Mouse (Mus musculus): ENCODE data around the gene Kcnab3. TPM values are rescaled to one million over a fixed set of nuclear protein-coding genes. Genes with fewer than 3 reads are reported as not detected.

Gene Kcnab3
- polyA plus RNA-seq, 1 experiment: 3.2 TPM

DNA sequence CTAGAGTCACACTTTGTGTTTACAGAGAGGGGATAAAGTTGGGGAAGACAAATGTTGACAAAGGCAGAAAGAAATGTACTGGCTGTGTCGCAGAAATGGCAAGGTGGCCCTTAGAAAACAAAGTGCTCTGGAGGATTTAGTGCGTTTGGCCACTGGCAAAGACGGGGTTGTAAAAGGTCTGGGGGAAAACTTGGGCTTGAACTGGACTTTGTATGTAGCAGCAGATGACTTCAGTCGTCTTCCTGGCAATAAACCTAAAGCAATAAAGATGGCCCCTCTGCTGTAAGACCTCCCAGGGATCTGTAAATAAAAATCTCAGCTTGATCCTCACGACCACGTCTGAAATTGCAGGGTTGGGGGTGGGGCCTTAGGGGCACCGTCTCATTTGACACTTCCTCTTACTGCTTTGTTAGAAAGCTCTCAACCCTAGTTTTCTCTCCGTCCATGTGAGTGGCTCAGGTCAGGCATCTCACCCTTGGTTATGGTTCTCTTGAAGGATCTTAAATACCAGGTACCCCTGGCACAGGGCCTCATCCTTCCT, 6.7 kb downstream of the Kcnab3 start:
- Histone ChIP-seq H3ac (ENCODE audit: control insufficient read depth, insufficient read length, low read depth) (no peak overlapping the region), H3K4me3 (ENCODE audit: insufficient read depth, poor library complexity, severe bottlenecking) (no peak overlapping the region), H3K36me3 (ENCODE audit: control insufficient read depth, insufficient read depth) (no peaks in the 10 kb centered on the region), H3K79me3 (ENCODE audit: low read depth) (no peaks in the 10 kb centered on the region), H3K79me2 (ENCODE audit: control insufficient read depth, insufficient read depth) (no peaks in the 10 kb centered on the region), H3K27me3 (ENCODE audit: control insufficient read depth, insufficient read depth, insufficient read length) (no peaks in the 10 kb centered on the region)
- TF ChIP-seq MAX (IDR thresholded peaks at IDR 0.05) (no peak), CTCF (IDR thresholded peaks at IDR 0.05; ENCODE audit: control insufficient read depth, insufficient read depth, insufficient read length) (no peak), CEBPB (IDR thresholded peaks at IDR 0.05; ENCODE audit: low read depth) (no peak), FOSL1 (IDR thresholded peaks at IDR 0.05; ENCODE audit: insufficient read depth, low read length, poor library complexity, severe bottlenecking) (no peak), USF1 (IDR thresholded peaks at IDR 0.05; ENCODE audit: low read depth) (no peak), MYOD1 (IDR thresholded peaks at IDR 0.05; ENCODE audit: control insufficient read depth, insufficient read length, low read depth) (no peak), MYOG (IDR thresholded peaks at IDR 0.05; ENCODE audit: control insufficient read depth, extremely low read depth, insufficient read length) (no peak)

DNA sequence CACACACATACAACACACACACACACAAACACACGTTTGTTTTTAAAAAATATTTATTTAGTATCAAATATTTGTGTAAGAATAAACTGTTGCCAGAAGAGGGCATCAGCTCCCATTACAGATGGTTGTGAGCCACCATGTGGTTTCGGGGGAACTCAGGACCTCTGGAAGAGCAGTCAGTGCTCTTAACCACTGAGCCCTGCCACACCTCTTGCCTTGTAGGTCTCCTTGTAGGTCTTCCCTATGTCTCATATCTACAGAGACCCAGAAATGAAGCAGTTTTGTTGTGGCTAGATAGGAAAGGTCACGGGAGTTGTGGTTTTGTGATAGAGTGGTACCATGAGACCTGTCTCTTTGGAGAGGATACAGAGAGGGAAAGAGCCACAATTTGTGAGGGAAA, 7.9 kb downstream of the Kcnab3 start:
- no peaks in the 10 kb centered on the region for H3K79me3 ChIP-seq (ENCODE audit: low read depth)

DNA sequence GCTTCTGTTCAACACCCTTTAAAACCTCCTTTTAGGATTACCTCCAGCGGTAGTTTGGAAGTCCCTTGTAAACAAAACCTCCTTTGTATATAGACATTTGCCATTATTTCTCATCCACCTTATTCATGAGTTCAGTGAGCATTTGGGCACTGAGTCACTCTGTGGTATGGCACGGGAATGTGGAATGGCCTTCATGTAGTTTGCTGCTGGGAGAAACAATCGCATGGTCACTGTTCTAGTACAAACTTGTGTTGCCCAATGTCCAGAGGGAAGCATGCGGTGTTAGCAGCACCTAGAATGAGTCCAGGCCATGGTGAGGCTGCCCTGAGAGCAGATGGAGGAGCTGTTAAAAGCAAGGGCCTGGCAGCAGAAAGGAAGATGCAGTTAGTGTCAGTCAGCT, 8.7 kb downstream of the Kcnab3 start:
- H3K36me3 ChIP-seq (ENCODE audit: control insufficient read depth, insufficient read depth): no peaks in the 10 kb centered on the region
- no peaks in the 10 kb centered on the region for H3K79me2 ChIP-seq (ENCODE audit: control insufficient read depth, insufficient read depth)
- no peak overlapping the region for H3ac ChIP-seq (ENCODE audit: control insufficient read depth, insufficient read length, low read depth)
- H3K79me3 ChIP-seq (ENCODE audit: low read depth): no peaks in the 10 kb centered on the region
- no peaks in the 10 kb centered on the region for H3K27me3 ChIP-seq (ENCODE audit: control insufficient read depth, insufficient read depth, insufficient read length)
- no peak overlapping the region for H3K4me3 ChIP-seq (ENCODE audit: insufficient read depth, poor library complexity, severe bottlenecking)
- no peak for TF ChIP-seq MYOG (IDR thresholded peaks at IDR 0.05; ENCODE audit: control insufficient read depth, extremely low read depth, insufficient read length)
- no peak for TF ChIP-seq MYOD1 (IDR thresholded peaks at IDR 0.05; ENCODE audit: control insufficient read depth, insufficient read length, low read depth)
- peak; percentile 68 for TF ChIP-seq FOSL1 (IDR thresholded peaks at IDR 0.05; ENCODE audit: insufficient read depth, low read length, poor library complexity, severe bottlenecking)
- peak; percentile 93 for TF ChIP-seq MAX (IDR thresholded peaks at IDR 0.05)
- no peak for TF ChIP-seq CTCF (IDR thresholded peaks at IDR 0.05; ENCODE audit: control insufficient read depth, insufficient read depth, insufficient read length)
- peak; percentile 87 for TF ChIP-seq CEBPB (IDR thresholded peaks at IDR 0.05; ENCODE audit: low read depth)
- TF ChIP-seq USF1 (IDR thresholded peaks at IDR 0.05; ENCODE audit: low read depth): no peak

More for the DNA sequence above, 7.9 kb downstream of the Kcnab3 start:
- Histone ChIP-seq H3ac (ENCODE audit: control insufficient read depth, insufficient read length, low read depth) (no peak overlapping the region), H3K4me3 (ENCODE audit: insufficient read depth, poor library complexity, severe bottlenecking) (no peak overlapping the region), H3K79me2 (ENCODE audit: control insufficient read depth, insufficient read depth) (no peaks in the 10 kb centered on the region), H3K27me3 (ENCODE audit: control insufficient read depth, insufficient read depth, insufficient read length) (no peaks in the 10 kb centered on the region), H3K36me3 (ENCODE audit: control insufficient read depth, insufficient read depth) (no peaks in the 10 kb centered on the region)
- TF ChIP-seq MYOD1 (IDR thresholded peaks at IDR 0.05; ENCODE audit: control insufficient read depth, insufficient read length, low read depth): no peak
- peak; percentile 29 for TF ChIP-seq MAX (IDR thresholded peaks at IDR 0.05)

- H3ac ChIP-seq (ENCODE audit: control insufficient read depth, insufficient read length, low read depth): peak within 1 kb of the TSS; percentile 61
- no peaks in the 10 kb centered on the region for H3K79me2 ChIP-seq (ENCODE audit: control insufficient read depth, insufficient read depth)
- peaks cover 23% of the 10 kb centered on the region for H3K36me3 ChIP-seq (ENCODE audit: control insufficient read depth, insufficient read depth)
- H3K79me3 ChIP-seq (ENCODE audit: low read depth): no peaks in the 10 kb centered on the region
- H3K27me3 ChIP-seq (ENCODE audit: control insufficient read depth, insufficient read depth, insufficient read length): no peaks in the 10 kb centered on the region
- H3K4me3 ChIP-seq (ENCODE audit: insufficient read depth, poor library complexity, severe bottlenecking): no peak within 1 kb of the TSS
- peak; percentile 84 for TF ChIP-seq USF1 (IDR thresholded peaks at IDR 0.05; ENCODE audit: low read depth)
- no peak for TF ChIP-seq MYOG (IDR thresholded peaks at IDR 0.05; ENCODE audit: control insufficient read depth, extremely low read depth, insufficient read length)
- TF ChIP-seq MAX (IDR thresholded peaks at IDR 0.05): peak; percentile 46
Measured at GRCm38 (mm10) chr11:69340161-69341131, 14.4 kb downstream of the Kcnab3 start, which contains the start of gene Rnf227. Gene Rnf227, plus strand, starts transcription at chr11:69340461.

- Histone ChIP-seq H3ac (ENCODE audit: control insufficient read depth, insufficient read length, low read depth) (no peak overlapping the region), H3K79me3 (ENCODE audit: low read depth) (no peaks in the 10 kb centered on the region), H3K79me2 (ENCODE audit: control insufficient read depth, insufficient read depth) (no peaks in the 10 kb centered on the region), H3K4me3 (ENCODE audit: insufficient read depth, poor library complexity, severe bottlenecking) (no peak overlapping the region), H3K36me3 (ENCODE audit: control insufficient read depth, insufficient read depth) (peaks cover 75% of the 10 kb centered on the region), H3K27me3 (ENCODE audit: control insufficient read depth, insufficient read depth, insufficient read length) (no peaks in the 10 kb centered on the region)
- no peak for TF ChIP-seq MYOD1 (IDR thresholded peaks at IDR 0.05; ENCODE audit: control insufficient read depth, insufficient read length, low read depth)
- TF ChIP-seq CTCF (IDR thresholded peaks at IDR 0.05; ENCODE audit: control insufficient read depth, insufficient read depth, insufficient read length): no peak
- TF ChIP-seq USF1 (IDR thresholded peaks at IDR 0.05; ENCODE audit: low read depth): no peak
- no peak for TF ChIP-seq CEBPB (IDR thresholded peaks at IDR 0.05; ENCODE audit: low read depth)
Measured at GRCm38 (mm10) chr11:69346441-69346840, 20.4 kb downstream of the Kcnab3 start.

- no peaks in the 10 kb centered on the region for H3K27me3 ChIP-seq (ENCODE audit: control insufficient read depth, insufficient read depth, insufficient read length)
- H3K79me3 ChIP-seq (ENCODE audit: low read depth): no peaks in the 10 kb centered on the region
- H3K36me3 ChIP-seq (ENCODE audit: control insufficient read depth, insufficient read depth): peaks cover 93% of the 10 kb centered on the region
- H3ac ChIP-seq (ENCODE audit: control insufficient read depth, insufficient read length, low read depth): no peak overlapping the region
- no peak overlapping the region for H3K4me3 ChIP-seq (ENCODE audit: insufficient read depth, poor library complexity, severe bottlenecking)
- TF ChIP-seq MYOD1 (IDR thresholded peaks at IDR 0.05; ENCODE audit: control insufficient read depth, insufficient read length, low read depth) (no peak), CTCF (IDR thresholded peaks at IDR 0.05; ENCODE audit: control insufficient read depth, insufficient read depth, insufficient read length) (no peak), FOSL1 (IDR thresholded peaks at IDR 0.05; ENCODE audit: insufficient read depth, low read length, poor library complexity, severe bottlenecking) (no peak), USF1 (IDR thresholded peaks at IDR 0.05; ENCODE audit: low read depth) (no peak), MAX (IDR thresholded peaks at IDR 0.05) (no peak), CEBPB (IDR thresholded peaks at IDR 0.05; ENCODE audit: low read depth) (no peak), MYOG (IDR thresholded peaks at IDR 0.05; ENCODE audit: control insufficient read depth, extremely low read depth, insufficient read length) (no peak)
- H3K79me2 ChIP-seq (ENCODE audit: control insufficient read depth, insufficient read depth): no peaks in the 10 kb centered on the region
Measured at GRCm38 (mm10) chr11:69356544-69356943, 30.5 kb downstream of the Kcnab3 start.
